ENCODE assay signal across 31 mouse cellular contexts in the genomic region with DNA sequence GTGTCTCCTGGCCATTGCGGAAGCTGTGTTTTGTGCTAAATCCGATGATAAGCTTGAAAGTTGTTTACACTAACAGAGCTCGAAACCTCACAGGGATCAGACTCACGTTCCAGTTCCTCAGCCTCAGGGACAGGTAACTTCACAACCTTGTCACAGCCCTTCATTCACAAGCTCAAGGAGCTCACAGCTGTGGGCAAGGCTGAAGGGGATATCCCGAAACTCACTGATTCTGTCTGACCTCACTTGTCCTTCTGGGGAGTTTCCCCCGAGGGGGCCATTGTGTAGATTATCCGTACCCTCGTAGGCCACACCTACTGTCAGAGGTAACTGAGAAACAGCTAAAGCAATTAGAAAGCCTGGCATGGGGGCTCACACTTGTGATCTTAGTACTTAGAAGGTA. TPM values are rescaled to one million over a fixed set of nuclear protein-coding genes. Genes with fewer than 3 reads are reported as not detected.
A peak's percentile ranks its signal among the peaks of the same experiment; 100 is the strongest.
DNase-seq lines count a peak whose midpoint lies in the region; ATAC-seq and TF ChIP-seq lines count a peak whose summit lies in the region.
"Had no signal": no experiment of that assay in that cellular context is flagged by ENCODE, and none has a peak within 500 bp of the region (broad histone marks: within the 10 kb centered on the region; RNA-seq: fewer than 3 reads in every experiment).

No protein-coding gene starts in this region.

- H3K4me1 ChIP-seq in heart, adult 2 months (ENCODE audit: control insufficient read depth, insufficient read depth, low read length), result no peaks in the 10 kb centered on the region; the same call in 1 of the 2 replicates
- H3K4me1 ChIP-seq in forebrain, embryonic 14.5 days (ENCODE audit: control insufficient read depth, insufficient read depth, low read length), result no peaks in the 10 kb centered on the region
- H3K4me1 ChIP-seq: embryonic facial prominence, embryonic 15.5 days; forebrain, embryonic 12.5 days; hindbrain, embryonic 13.5 days; midbrain, embryonic 12.5 days; neural tube, embryonic 15.5 days had no signal

- peak; percentile 78 for DNase-seq in heart, adult 11 months
- DNase-seq in heart, adult 2 months, result no peak
- DNase-seq in A20 (ENCODE audit: low read depth, low spot score) (peak; percentile 78), ES-CJ7 (ENCODE audit: low read depth, low spot score) (peak; percentile 19)
- DNase-seq in induced T-regulatory cell, adult 2 months (ENCODE audit: low read depth), result peak; percentile 81
- no peak for DNase-seq in layer of hippocampus, adult 11-12 months (ENCODE audit: low spot score)
- DNase-seq in forebrain, embryonic 14.5 days (ENCODE audit: low spot score), result no peak
- DNase-seq in layer of hippocampus, adult 8-10 months (ENCODE audit: low spot score in 2 of 2), result no peak
- DNase-seq: adrenal gland, adult 2 months; adrenal gland, postnatal 36 days; cerebellum, adult 2 months; cerebellum, postnatal 25 days; gastrocnemius, postnatal 14 days; heart, adult 18-20 months; heart, postnatal 14 days; kidney, adult 11 months; kidney, postnatal 14 days; layer of hippocampus, postnatal 36 days; left cerebral cortex, postnatal 4 days; lung, postnatal 36 days; retina, postnatal 1 day; right cerebral cortex, postnatal 14 days; thymus, postnatal 25 days had no signal

- no peak for TF ChIP-seq EP300 in heart, adult 2 months (IDR thresholded peaks at IDR 0.05; ENCODE audit: insufficient read depth, low read depth, low read length)

- H3K4me3 ChIP-seq in heart, adult 2 months, result no peak overlapping the region
- no peak overlapping the region for H3K4me3 ChIP-seq in forebrain, embryonic 14.5 days (ENCODE audit: low read depth, low read length)
- H3K4me3 ChIP-seq: embryonic facial prominence, embryonic 10.5 days; embryonic facial prominence, embryonic 15.5 days; forebrain, embryonic 12.5 days; hindbrain, embryonic 13.5 days; layer of hippocampus, adult 2 months; midbrain, embryonic 12.5 days; neural tube, embryonic 15.5 days had no signal

- no peak overlapping the region for H3K27ac ChIP-seq in heart, adult 2 months
- no peak overlapping the region for H3K27ac ChIP-seq in forebrain, embryonic 14.5 days (ENCODE audit: low read depth, low read length)
- H3K27ac ChIP-seq: embryonic facial prominence, embryonic 10.5 days; embryonic facial prominence, embryonic 15.5 days; forebrain, embryonic 12.5 days; hindbrain, embryonic 13.5 days; layer of hippocampus, adult 2 months; midbrain, embryonic 12.5 days; neural tube, embryonic 15.5 days had no signal

- no peaks in the 10 kb centered on the region for H3K79me2 ChIP-seq in heart, adult 2 months (replicated peaks; ENCODE audit: control insufficient read depth, insufficient read depth, low read length)

- TF ChIP-seq POLR2A in heart, adult 2 months (IDR thresholded peaks at IDR 0.05; ENCODE audit: insufficient read depth, low read depth, low read length), result no peak

- TF ChIP-seq CTCF in heart, adult 2 months (IDR thresholded peaks at IDR 0.05), result no peak

- 48% methylated on average over 8 of the region's 8 CpGs for WGBS in heart, adult 2 months
- WGBS in forebrain, embryonic 14.5 days, result 33% methylated on average over 8 of the region's 8 CpGs

- H3K36me3 ChIP-seq in heart, adult 2 months (ENCODE audit: control insufficient read depth, insufficient read depth, low read length), result no peaks in the 10 kb centered on the region
- H3K36me3 ChIP-seq in forebrain, embryonic 14.5 days (ENCODE audit: control insufficient read depth, insufficient read depth, low read length), result no peaks in the 10 kb centered on the region
- H3K36me3 ChIP-seq: embryonic facial prominence, embryonic 10.5 days; embryonic facial prominence, embryonic 15.5 days; forebrain, embryonic 12.5 days; hindbrain, embryonic 13.5 days; midbrain, embryonic 12.5 days; neural tube, embryonic 15.5 days had no signal

- no peak overlapping the region for H3K4me2 ChIP-seq in forebrain, embryonic 14.5 days (ENCODE audit: low read length)
- H3K4me2 ChIP-seq: embryonic facial prominence, embryonic 15.5 days; forebrain, embryonic 12.5 days; hindbrain, embryonic 13.5 days; midbrain, embryonic 12.5 days; neural tube, embryonic 15.5 days had no signal

- ATAC-seq in forebrain, embryonic 14.5 days, result no peak
- ATAC-seq: Patski had no signal

- H3K9me3 ChIP-seq in forebrain, embryonic 14.5 days (replicated peaks; ENCODE audit: control insufficient read depth, low read length), result no peaks in the 10 kb centered on the region
- H3K9me3 ChIP-seq: embryonic facial prominence, embryonic 10.5 days; embryonic facial prominence, embryonic 15.5 days; forebrain, embryonic 12.5 days; hindbrain, embryonic 13.5 days; midbrain, embryonic 12.5 days; neural tube, embryonic 15.5 days had no signal

- intact Hi-C loops in heart, adult 2 months (cut with DNase I), result loop anchor here (5.0 kb wide), 1 partner anchor 89 kb away; no protein-coding TSS in a partner anchor

- no peak overlapping the region for H3K9ac ChIP-seq in heart, adult 2 months (ENCODE audit: low read depth, low read length)
- H3K9ac ChIP-seq in forebrain, embryonic 14.5 days (ENCODE audit: low read length), result no peak overlapping the region
- H3K9ac ChIP-seq: embryonic facial prominence, embryonic 15.5 days; forebrain, embryonic 12.5 days; hindbrain, embryonic 13.5 days; midbrain, embryonic 12.5 days; neural tube, embryonic 15.5 days had no signal

- H3K27me3 ChIP-seq in heart, adult 2 months (ENCODE audit: control insufficient read depth, insufficient read depth, low read length), result no peaks in the 10 kb centered on the region
- H3K27me3 ChIP-seq in forebrain, embryonic 14.5 days (replicated peaks; ENCODE audit: control insufficient read depth, insufficient read depth, low read length), result no peaks in the 10 kb centered on the region
- H3K27me3 ChIP-seq: embryonic facial prominence, embryonic 15.5 days; forebrain, embryonic 12.5 days; neural tube, embryonic 15.5 days; Patski had no signal

RNA-seq across cellular contexts. Expression of gene Exoc6, which starts 23.4 kb away (rescaled TPM):
- total RNA-seq in heart, adult 2 months (2021), result 10 to 100 TPM; 29.8 to 34.2 TPM
- polyA plus RNA-seq in heart, adult 2 months (2012; rRNA removed), result 13.8 and 19.8 TPM in 2 replicates
- polyA plus RNA-seq in forebrain, embryonic 14.5 days (2014; fragmentation: Nextera tagmentation; extraction: Ambion mirVana), result 23.2 and 29.9 TPM in 2 replicates
- 10 to 100 TPM; 47.4 to 51.6 (median 48.0) TPM for total RNA-seq in layer of hippocampus, adult 8-10 months (2022)

Comparison
In these comparisons a context has a peak if more than half of its experiments do, and no peak if none do; other contexts are left out.
1. DNase-seq: peak in heart, adult 11 months (single experiment), A20 (single experiment), ES-CJ7 (single experiment) and induced T-regulatory cell, adult 2 months (single experiment); none in heart, adult 2 months (0 of 2), layer of hippocampus, adult 11-12 months (single experiment), forebrain, embryonic 14.5 days (single experiment) and layer of hippocampus, adult 8-10 months (0 of 2).